Mouse (Mus musculus) macrophage (primary cell): ENCODE data around the gene Tex22. TPM values are rescaled to one million over a fixed set of nuclear protein-coding genes. Genes with fewer than 3 reads are reported as not detected.

ENCODE experiments used
- H3K27ac ChIP-seq: fragments of 350-480 bp; formaldehyde crosslinking; 2 replicates; pipeline ENCODE4 v1.9.0; 2021
- H3K36me3 ChIP-seq: fragments of 350-480 bp; formaldehyde crosslinking; 2 replicates; pipeline ENCODE4 v1.9.0; 2021; ENCODE audit errors: inconsistent target
- H3K4me3 ChIP-seq: fragments of 350-480 bp; formaldehyde crosslinking; 2 replicates; pipeline ENCODE4 v1.9.0; 2021; ENCODE audit errors: inconsistent target
- H3K79me2 ChIP-seq: fragments of 350-480 bp; formaldehyde crosslinking; 2 replicates; pipeline ENCODE4 v1.9.0; 2021; ENCODE audit errors: inconsistent target
- WGBS: methylation state at CpG from one replicate; pipeline ENCODE4 v1.1.7; 2026; ENCODE audit warnings: inconsistent platforms; ENCODE audit not compliant: missing documents; 5-methylcytosine and 5-hydroxymethylcytosine counted together
- polyA plus RNA-seq: library from polyadenylated mRNA; stranded (reverse); fragments of 250-400 nt; gene quantifications from 3 replicates; pipeline ENCODE4 v1.2.4, GENCODE M21; 2018; ENCODE audit warnings: inconsistent platforms

The Tex22 gene
- polyA plus RNA-seq, 1 experiment from 2014 or later, result not detected

DNA sequence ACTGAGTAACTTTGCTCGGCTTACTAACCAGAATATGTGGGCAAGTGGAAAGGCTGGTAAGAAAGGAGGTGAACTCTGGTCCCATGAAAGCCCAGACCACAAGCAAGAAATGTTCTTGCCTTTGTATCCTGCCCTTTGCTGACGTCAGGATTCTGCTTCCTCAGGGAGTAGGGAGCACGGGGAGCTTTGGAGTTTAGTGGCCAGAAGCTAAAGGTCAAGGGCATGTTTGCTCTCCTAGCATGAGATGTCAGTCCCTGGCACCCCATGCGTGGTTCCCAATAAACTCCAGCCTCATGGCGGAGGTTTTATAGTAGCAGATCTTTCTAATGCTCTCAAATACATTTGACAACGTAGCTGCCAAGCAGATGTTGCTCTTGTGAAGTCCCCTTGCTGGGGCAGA, 2.5 kb upstream of the Tex22 start:
- H3K79me2 ChIP-seq, result no peaks in the 10 kb centered on the region
- 93% methylated on average over 6 of the region's 6 CpGs for WGBS
- no peak overlapping the region for H3K27ac ChIP-seq

DNA sequence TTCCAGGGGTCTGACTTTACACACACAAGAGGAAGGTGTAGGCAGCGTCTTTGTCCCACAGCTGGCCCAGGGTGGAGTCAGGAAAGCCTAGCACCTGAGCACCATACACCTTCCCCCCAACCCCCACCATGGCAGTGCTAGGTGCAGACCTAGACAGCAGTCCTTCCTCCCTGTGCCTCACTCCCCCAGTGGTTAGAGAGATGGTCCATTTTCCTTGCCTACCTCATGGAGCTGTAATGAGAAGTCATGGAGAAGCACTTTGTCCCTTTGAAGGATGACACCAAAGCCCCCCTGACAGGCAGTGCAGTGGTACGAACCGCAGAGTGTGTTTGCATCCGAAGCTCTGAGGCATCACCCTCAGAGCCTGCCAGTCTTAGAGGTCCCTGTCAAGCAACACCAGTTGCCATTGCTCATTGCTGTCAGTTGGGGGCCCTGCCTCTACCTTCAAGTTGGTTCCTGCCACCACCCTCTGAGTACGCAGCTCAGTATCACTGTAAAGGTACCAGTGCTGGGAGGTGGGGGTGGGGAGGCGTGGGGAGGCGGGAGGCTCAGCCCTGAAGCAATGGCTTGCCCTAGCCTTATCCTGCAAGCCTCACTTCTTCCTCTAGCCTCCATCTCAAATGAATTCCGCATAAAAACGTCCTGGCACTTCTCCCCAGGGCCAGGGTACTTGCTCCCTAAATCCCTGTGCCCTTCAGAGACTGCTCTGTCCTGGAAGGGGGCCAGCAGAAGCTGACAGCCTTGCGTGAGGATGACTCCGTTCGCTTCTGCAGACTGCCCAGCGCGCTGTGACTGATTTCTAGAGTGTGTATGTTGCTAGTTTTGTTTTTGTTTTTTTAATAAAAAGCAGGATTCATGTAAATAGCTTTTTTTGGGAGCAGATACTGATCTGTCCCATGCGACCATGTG, 628 bp upstream of the Tex22 start:
- H3K4me3 ChIP-seq, result peak overlapping the region; percentile 50; the same call in 1 of the 2 replicates
- H3K79me2 ChIP-seq, result no peaks in the 10 kb centered on the region
- 19% methylated on average over 14 of the region's 15 CpGs for WGBS
- peaks cover 33% of the 10 kb centered on the region for H3K36me3 ChIP-seq
- 0 out of 2 replicates have a peak overlapping the region, but pooled peaks have one; percentile 10 for H3K27ac ChIP-seq

More for the DNA sequence above, 2.5 kb upstream of the Tex22 start:
- no peak overlapping the region for H3K4me3 ChIP-seq
- peaks cover 51% of the 10 kb centered on the region for H3K36me3 ChIP-seq

DNA sequence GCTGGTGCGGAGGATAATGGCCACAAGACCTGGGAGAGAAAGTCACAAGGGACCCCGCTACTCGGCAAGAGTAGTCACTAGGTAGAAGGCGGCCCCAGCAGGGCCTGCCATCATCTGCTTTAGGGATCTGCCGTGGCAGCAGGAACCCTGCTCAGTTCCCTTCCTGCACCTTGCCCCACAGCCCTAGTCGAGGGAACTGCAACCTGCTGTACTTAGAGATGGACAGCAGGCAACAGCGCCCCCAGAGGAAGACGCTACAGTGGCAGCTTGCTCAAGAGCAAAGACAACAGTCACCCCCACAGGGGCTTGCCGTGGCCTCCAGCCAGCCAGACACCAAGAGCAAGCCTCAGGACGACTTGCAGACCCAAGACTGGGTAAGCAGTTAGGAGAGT, 757 bp downstream of the Tex22 start:
- peaks cover 20% of the 10 kb centered on the region for H3K36me3 ChIP-seq
- 5% methylated on average over 10 of the region's 10 CpGs for WGBS
- no peak overlapping the region for H3K27ac ChIP-seq
- peak overlapping the region; percentile 50 for H3K4me3 ChIP-seq
- H3K79me2 ChIP-seq, result no peaks in the 10 kb centered on the region

DNA sequence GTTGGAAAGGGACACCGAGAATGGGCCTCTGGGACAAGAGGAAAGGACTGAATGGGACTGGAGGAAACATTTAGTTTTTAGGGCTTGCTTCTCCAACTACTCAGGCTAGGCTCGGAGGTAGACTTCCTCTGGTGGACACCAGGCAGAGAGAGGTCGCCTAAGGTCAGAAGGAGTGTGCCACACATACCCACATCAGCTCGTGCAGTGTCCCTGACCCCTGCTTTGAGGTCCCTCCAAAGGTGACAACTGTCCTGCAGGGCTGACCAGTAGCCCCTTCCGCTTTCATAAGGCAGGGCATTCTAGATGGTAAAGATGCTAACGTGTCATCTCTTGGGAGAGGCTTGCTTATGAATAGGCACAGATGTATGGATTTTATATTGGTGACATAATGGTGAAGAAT, 1.2 kb downstream of the Tex22 start:
- H3K4me3 ChIP-seq, result no peak overlapping the region
- no peaks in the 10 kb centered on the region for H3K79me2 ChIP-seq
- WGBS, result 60% methylated on average over 6 of the region's 6 CpGs
- H3K36me3 ChIP-seq, result peaks cover 15% of the 10 kb centered on the region
- H3K27ac ChIP-seq, result no peak overlapping the region

DNA sequence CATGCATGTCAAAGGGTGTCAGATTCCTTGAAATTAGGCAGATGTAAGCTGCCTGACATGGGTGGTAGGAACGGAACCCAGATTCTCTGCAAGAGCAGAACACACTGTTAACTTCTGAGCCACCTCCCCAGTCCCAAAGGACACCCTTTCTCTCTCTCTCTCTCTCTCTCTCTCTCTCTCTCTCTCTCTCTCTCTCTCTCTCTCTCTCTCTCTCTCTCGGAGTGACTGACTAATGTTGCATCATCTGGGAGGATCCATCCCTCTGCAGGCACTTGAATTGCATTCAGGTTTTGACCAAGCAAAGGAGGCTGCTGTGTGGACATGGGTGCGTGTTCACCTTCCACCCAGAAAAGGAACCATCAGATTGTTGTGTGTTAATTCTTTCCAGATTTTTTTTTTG, 13.0 kb downstream of the Tex22 start:
- Histone ChIP-seq H3K27ac (no peak overlapping the region), H3K79me2 (no peaks in the 10 kb centered on the region), H3K4me3 (no peak overlapping the region), H3K36me3 (no peaks in the 10 kb centered on the region)
- 85% methylated on average over 2 of the region's 3 CpGs for WGBS

DNA sequence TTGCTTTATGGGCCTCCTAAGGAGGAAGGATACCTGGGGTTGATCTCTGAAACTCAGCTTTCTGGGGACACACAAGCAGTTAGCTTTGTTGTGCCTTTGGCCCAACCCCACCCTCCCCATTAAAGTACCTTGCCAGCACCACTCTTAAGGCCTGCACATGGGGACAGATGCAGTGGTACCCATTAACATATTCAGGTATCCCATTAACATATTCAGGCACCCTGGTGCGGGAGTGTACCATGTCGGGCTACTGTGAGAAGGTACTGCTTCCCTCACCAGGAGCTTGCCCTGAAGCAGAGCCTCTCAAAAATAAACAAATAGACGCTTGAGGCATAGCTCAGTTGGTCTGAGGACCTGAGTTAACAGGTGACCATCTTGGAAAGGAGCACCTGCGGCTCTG, 13.7 kb downstream of the Tex22 start:
- 98% methylated on average over 4 of the region's 4 CpGs for WGBS

DNA sequence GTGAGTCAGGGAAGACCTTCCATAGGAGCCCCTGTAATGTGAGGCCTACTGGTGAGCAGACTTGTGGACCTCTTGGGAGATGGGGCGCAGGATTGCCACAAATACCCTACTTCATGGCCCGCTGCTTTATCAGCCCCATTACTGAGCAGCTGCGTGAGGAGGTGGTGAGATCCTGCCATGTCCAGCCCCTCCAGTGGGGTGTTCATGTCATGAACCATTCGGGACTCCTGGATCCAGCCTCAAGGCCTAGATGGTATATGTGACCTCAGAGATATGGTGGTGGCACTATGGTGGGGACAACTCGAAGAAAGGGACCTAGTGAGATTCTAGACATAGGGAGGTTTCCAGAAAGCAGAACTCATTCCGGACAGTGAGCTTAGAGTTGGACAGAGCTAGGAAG, 14.8 kb downstream of the Tex22 start:
- H3K79me2 ChIP-seq, result no peaks in the 10 kb centered on the region
- no peaks in the 10 kb centered on the region for H3K36me3 ChIP-seq
- no peak overlapping the region for H3K27ac ChIP-seq
- 92% methylated on average over 6 of the region's 6 CpGs for WGBS
- no peak overlapping the region for H3K4me3 ChIP-seq

More for the DNA sequence above, 13.7 kb downstream of the Tex22 start:
- no peak overlapping the region for H3K27ac ChIP-seq
- H3K36me3 ChIP-seq, result no peaks in the 10 kb centered on the region
- H3K79me2 ChIP-seq, result no peaks in the 10 kb centered on the region
- H3K4me3 ChIP-seq, result no peak overlapping the region

DNA sequence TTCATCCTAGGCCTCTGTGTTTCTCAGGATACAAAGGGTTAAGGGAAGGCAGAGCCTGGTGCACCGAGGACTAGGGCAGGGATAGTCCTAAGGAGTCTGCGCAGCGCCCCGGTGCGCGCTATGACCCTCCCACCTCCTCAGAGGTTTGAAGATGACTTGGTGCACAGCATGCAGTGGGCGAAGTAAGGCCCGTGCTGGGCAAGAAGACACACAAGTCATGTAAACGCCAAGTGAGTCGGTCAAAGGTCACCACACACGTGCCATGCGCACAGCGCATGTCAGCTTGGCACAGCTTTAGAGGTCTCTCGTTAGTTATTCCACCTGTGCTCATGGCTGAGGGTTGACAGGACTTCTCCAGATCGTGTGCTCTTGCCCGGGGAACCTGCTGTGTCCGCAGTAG, 15.8 kb downstream of the Tex22 start:
- Histone ChIP-seq H3K79me2 (no peaks in the 10 kb centered on the region), H3K27ac (no peak overlapping the region), H3K36me3 (no peaks in the 10 kb centered on the region), H3K4me3 (no peak overlapping the region)
- WGBS, result 92% methylated on average over 15 of the region's 17 CpGs

DNA sequence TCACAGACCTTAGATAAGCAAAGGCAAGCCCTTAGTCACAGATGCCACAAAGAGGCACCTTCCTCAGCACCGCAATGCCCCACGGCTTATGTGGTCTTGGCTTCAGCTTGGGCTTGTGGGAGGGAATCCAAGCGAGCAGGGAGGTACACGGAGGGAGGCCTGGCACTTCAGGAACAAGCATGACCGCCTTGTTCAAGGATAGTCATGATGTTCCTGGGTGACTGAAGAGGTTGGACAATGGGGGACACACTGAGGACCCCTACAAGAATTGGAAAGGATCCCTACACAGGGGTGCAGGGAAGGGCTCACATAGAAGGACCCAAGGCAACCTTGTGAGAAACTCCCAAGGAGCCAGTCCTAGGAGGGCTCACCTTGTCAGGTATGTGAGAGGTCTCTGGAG, 22.7 kb downstream of the Tex22 start:
- Histone ChIP-seq H3K27ac (no peak overlapping the region), H3K4me3 (no peak overlapping the region), H3K36me3 (no peaks in the 10 kb centered on the region), H3K79me2 (peaks cover 27% of the 10 kb centered on the region)
- WGBS, result 91% methylated on average over 5 of the region's 5 CpGs

DNA sequence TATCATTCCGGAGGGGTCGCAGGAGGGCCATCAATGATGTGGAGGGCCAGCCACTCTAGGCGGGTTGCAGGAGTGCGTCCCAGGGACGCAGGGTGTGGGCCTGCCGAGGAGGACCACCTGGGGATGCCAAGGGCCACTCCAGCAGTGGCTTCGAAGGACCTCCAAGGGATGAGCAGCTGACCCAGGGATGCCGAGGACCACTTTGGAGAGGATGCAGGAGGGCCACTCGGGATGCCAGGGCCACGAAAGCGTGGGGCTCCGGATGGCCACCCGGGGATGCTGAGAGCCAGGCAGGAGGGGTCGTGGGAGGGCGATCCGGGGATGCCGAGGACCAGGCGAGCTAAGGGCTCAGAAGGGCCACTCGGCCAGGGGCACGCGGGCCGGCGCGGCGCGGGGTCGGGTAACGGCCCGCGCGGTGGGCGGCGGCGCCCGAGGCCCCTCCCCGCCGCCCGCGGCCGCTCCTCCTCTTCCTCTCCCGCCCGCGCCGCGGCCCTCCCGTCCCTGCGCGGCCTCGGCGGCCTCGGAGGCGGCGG, 23.5 kb downstream of the Tex22 start, which contains the start of gene Mta1:
TSS of gene Mta1 (plus strand) at position 530 of the 533 bp plus-strand sequence.
- WGBS, result 7% methylated on average over 33 of the region's 53 CpGs
- H3K4me3 ChIP-seq, result peak within 1 kb of the TSS; percentile 29
- H3K79me2 ChIP-seq, result peaks cover 31% of the 10 kb centered on the region
- no peaks in the 10 kb centered on the region for H3K36me3 ChIP-seq
- H3K27ac ChIP-seq, result no peak within 1 kb of the TSS

DNA sequence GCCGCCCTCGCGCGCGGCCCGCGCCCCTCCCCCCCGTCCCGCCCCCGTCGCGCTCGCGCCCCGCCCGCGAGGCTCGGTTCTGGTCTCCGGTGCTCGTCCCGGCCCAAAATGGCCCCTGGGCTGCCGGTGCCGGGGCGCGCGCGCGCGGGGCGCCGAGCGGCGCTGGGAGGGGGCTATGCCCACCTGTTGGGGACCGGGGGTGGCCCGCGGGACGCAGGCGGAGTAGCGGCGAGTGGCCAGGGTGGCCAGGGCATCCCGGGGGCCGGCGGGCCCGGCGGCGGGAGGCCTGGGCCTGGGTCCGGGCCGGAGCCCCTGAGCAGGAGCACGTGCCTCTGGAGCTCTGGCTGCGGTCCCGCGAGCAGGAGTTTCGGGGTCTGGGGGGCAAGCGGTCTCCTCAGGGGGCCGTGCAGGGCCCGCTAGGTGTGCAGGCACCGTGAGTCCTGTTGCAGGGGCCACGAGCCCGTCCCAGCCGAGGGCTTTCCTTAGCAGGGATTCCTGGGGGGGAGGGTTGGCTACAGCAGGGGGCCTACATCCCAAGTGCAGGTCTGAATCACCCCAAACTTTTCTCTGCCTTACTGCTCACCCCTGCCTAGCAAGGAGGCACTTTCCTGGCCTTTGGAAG, 24.3 kb downstream of the Tex22 start:
- Histone ChIP-seq H3K36me3 (no peaks in the 10 kb centered on the region), H3K27ac (no peak overlapping the region), H3K4me3 (peak overlapping the region; percentile 29), H3K79me2 (peaks cover 40% of the 10 kb centered on the region)
- WGBS, result 2% methylated on average over 43 of the region's 60 CpGs

DNA sequence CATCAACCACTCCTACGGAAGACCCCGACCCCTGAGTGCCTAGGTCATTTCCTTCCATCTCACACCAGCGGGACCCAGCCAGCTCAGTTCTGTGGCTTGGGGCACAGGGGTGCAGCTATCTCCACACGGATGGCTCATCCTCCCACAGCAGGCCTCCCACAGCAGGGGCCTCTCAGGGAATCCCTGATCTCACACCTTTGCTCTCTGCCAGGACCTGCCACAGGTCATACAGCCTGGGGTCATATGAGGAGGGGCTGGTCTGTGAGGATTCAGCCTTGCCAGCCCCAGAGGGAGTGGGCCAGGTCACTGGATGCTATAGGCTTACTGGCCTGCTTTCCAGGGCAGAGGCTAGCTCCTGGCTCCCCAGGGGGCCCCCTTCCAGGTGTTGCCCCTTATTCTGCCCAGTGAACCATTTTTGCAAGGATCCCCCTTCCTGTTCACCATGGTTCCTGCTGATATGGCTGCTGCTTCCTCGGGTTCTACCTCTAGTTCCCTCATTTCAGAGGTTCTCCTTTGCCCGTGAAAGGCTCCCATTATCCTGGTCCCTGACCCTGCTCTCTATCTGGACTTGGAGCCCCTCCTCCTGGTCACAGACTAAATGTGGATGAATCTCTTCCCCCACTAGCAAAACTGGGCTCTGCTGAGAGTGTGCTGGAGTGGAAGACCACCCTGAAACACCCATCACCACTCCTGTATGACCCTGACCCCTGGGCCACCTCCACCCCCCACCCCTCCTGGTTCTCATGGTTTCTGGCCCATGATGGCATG, 25.4 kb downstream of the Tex22 start:
- no peak overlapping the region for H3K4me3 ChIP-seq
- H3K27ac ChIP-seq, result no peak overlapping the region
- no peaks in the 10 kb centered on the region for H3K36me3 ChIP-seq
- H3K79me2 ChIP-seq, result peaks cover 50% of the 10 kb centered on the region
- WGBS, result 28% methylated on average over 6 of the region's 6 CpGs

DNA sequence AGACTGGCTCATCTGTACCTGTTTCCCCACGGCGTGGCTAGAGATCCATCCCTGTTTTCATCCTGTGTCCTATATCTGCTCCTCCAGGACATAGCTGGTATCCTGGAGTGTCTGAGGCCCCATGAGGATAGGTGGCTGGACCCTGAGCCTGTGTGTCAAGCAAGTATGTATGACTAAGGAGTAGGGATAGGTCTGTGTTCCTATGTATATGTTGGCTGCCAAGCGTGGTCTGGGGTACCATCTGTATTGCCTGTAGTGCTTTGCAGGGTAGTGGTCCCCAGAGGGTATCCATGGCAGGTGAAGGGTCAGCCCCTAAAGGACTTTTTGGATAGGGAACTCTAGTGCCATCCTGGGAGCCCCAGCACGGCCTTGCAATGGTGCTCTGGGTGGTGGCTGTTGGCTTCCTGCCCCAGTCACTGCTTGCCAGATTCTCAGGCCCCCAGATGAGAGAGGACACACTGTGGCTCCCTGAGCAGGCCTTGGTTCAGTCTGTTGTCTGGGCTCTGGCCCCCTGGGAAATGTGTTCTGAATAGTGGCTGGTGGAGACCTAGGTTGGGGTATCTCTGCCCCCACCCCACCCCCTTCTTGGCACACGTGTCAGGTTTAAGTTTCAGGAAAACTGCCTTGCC, 26.3 kb downstream of the Tex22 start:
- H3K79me2 ChIP-seq, result peaks cover 59% of the 10 kb centered on the region
- WGBS, result 83% methylated on average over 5 of the region's 5 CpGs
- no peak overlapping the region for H3K4me3 ChIP-seq
- H3K27ac ChIP-seq, result no peak overlapping the region
- H3K36me3 ChIP-seq, result no peaks in the 10 kb centered on the region
